Comparison of ENCODE assay signal across 1 mouse cellular context in the genomic region with DNA sequence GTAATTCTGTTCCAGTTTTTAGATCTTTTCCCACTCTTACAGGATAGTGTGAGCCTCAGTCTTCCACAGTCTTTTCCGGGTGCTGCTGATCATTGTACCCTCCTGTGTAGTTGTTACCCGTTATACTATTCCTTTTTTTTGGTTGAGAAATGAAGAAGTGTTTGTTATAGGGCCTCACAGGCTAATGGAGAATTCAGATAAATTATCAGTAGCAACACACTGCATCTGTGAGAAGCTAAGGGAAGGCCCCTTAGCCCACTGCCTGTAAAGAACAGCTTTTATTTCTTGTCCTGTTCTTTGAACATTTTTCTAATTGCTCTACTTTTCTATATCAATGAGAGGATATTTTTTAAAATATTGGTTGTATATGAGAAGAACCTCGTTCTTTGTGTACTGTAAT.
TF ChIP-seq lines count a peak whose summit lies in the region.

No protein-coding gene starts in this region.

TF ChIP-seq in MEL, 35 proteins besides CTCF, POLR2A, EP300 and RAD21 (continued from another document):
- TF ChIP-seq JUND (IDR thresholded peaks at IDR 0.05; ENCODE audit: low read depth, low read length), result no peak
